Mouse (Mus musculus): ENCODE data around the gene Igf2r. TPM values are rescaled to one million over a fixed set of nuclear protein-coding genes. Genes with fewer than 3 reads are reported as not detected.

Gene Igf2r
- polyA plus RNA-seq, 1 experiment = 27.5 TPM

DNA sequence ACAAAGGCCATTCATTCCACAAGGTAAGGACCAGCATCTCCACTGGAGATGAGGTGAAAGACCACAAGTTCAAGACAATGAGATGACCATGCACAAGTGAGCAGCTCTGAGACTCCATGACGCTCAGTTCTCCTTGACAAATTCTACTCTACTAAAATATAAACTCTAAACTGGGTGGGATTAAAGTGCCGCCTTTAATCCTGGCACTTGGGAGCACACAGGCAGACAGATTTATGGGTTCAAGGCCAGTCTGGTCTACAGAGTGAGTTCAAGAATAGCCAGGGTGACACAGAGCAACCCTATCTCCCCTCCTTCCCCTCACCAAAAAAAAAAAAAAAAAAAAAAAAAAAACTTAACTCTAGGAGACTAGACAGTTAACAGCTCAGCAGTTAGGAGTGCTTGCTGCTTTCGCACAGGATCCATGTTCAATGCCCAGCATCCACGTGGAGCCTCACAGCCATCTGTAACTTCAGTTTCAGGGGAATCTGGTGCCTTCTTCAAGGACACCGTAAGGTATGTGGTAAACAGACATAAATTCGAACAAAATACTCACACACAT is 2.1 kb downstream of the Igf2r start:
- H3K4me3 ChIP-seq (replicated peaks; ENCODE audit: extremely low read depth, low read depth, low read length) = no peak overlapping the region
- no peak for TF ChIP-seq POLR2A (IDR thresholded peaks at IDR 0.05; ENCODE audit: borderline replicate concordance, extremely low read depth, low read depth, low read length)
- TF ChIP-seq CTCF (IDR thresholded peaks at IDR 0.05; ENCODE audit: insufficient read depth, low read length) = no peak
- 74% methylated on average over 6 of the region's 6 CpGs for WGBS

GRCm38 (mm10) chr17:12763412-12763811 is 6.1 kb downstream of the Igf2r start:
- 85% methylated on average over 2 of the region's 2 CpGs for WGBS
- Histone ChIP-seq H3K4me1 (ENCODE audit: control insufficient read depth, insufficient read depth, low read length) (peaks cover 19% of the 10 kb centered on the region; the same call in 1 of the 2 replicates), H3K4me3 (replicated peaks; ENCODE audit: extremely low read depth, low read depth, low read length) (no peak overlapping the region)
- no peak for DNase-seq
- TF ChIP-seq POLR2A (IDR thresholded peaks at IDR 0.05; ENCODE audit: borderline replicate concordance, extremely low read depth, low read depth, low read length) (no peak), CTCF (IDR thresholded peaks at IDR 0.05; ENCODE audit: insufficient read depth, low read length) (no peak)

More for the DNA sequence above, 2.1 kb downstream of the Igf2r start:
- H3K4me1 ChIP-seq (ENCODE audit: control insufficient read depth, insufficient read depth, low read length) = peaks cover 5% of the 10 kb centered on the region; the same call in 1 of the 2 replicates
- DNase-seq = no peak

DNA sequence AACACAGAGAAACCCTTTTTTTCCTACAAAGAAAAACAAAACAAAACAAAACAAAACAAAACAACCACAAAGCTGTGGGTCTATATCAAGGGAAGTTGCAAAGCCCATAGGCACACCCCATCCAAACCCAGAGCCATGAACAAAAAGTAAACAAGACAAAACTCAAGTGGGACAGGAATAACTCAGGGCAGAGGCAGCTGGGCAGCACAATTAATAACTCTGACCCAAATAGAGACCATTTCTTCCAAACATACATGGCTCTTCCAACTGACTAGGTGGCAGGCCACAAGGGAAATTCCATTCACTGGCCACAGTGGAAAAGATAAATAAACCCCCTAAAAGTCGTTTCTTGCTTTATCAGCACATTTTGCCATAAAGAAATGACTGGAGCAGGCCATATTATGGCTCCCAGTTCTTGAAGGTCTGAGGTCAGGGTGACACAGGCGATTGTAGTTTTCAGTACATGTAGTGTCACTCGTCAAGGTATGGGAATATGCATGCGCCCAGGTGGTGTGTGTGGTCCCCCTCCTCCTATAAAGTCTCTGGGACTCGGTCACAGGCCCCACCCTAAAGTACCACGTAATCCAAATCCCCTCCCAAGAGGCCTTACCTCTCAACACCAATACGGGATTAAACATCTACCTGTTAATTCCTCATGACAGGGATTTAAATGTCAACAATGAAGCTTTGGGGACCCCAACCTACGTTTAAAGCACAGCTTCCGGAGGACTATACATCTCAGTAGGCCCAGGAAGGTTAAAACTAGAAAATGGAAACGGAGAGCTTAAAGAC is 8.9 kb downstream of the Igf2r start:
- no peak for DNase-seq
- no peak overlapping the region for H3K4me3 ChIP-seq (replicated peaks; ENCODE audit: extremely low read depth, low read depth, low read length)
- no peak for TF ChIP-seq POLR2A (IDR thresholded peaks at IDR 0.05; ENCODE audit: borderline replicate concordance, extremely low read depth, low read depth, low read length)
- no peak for TF ChIP-seq CTCF (IDR thresholded peaks at IDR 0.05; ENCODE audit: insufficient read depth, low read length)
- peaks cover 27% of the 10 kb centered on the region for H3K4me1 ChIP-seq (ENCODE audit: control insufficient read depth, insufficient read depth, low read length)
- WGBS = 70% methylated on average over 10 of the region's 10 CpGs

GRCm38 (mm10) chr17:12759646-12760074 is 9.8 kb downstream of the Igf2r start:
- TF ChIP-seq POLR2A (IDR thresholded peaks at IDR 0.05; ENCODE audit: borderline replicate concordance, extremely low read depth, low read depth, low read length) (no peak), CTCF (IDR thresholded peaks at IDR 0.05; ENCODE audit: insufficient read depth, low read length) (no peak)
- DNase-seq = no peak
- whole genome bisulfite sequencing = 45% methylated on average over 8 of the region's 8 CpGs
- H3K4me1 ChIP-seq (ENCODE audit: control insufficient read depth, insufficient read depth, low read length) = peaks cover 31% of the 10 kb centered on the region
- H3K4me3 ChIP-seq (replicated peaks; ENCODE audit: extremely low read depth, low read depth, low read length) = no peak overlapping the region

DNA sequence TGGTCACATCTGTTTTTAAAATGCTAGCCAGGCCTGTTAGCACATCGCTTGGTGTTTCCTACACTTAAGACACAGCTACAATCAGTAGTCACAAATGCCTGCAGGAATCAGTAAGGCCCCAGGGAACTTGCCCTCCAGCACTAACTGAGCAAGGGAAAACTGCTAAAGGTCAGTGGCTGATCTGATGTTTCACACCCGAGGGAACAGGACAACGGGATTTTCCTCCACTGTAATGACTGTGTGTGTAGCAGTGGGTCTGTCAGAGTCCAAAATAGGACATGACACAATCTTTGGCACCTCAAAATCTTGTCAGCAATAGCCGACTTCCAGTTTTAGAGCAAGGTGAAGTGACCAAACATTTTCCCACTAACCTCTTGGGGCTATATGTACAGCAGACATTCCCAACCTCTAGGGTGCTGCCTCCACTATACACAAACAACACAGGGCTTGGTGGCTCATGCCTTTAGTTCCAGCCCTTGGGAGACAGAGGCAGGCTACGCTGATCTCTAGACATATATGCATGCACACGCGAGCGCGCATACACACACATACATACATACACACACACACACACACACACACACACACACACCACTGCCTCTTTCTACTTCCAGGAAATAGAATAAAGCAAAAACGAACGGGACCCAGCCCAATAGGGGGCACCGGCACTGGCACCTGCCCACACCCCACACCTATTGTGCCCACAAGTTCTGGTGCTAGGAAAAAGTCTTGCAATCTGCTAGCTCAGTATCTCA is 10.6 kb downstream of the Igf2r start:
- H3K4me1 ChIP-seq (ENCODE audit: control insufficient read depth, insufficient read depth, low read length) = peaks cover 35% of the 10 kb centered on the region
- 67% methylated on average over 12 of the region's 12 CpGs for WGBS
- no peak for DNase-seq

DNA sequence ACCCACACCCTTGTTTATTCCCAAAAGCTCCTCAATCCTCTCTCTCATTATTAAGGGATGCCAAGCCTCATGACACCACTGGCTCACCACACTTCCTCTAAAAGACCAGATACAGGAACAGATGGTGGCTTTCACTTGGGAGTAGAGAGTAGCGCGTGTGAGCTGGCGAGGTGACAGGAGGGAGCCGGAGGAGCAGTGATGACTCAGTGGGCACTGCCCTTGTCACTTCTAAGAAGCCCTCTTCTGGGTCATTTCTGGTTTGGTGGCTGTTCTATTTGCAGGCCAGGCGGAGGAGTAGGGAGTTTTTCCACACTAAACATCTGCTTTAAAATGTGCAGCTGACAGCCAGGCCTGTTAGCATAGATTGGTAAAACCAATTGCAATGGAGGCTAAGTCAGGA is 11.5 kb downstream of the Igf2r start:
- WGBS = 27% methylated on average over 5 of the region's 5 CpGs
- no peak for DNase-seq
- TF ChIP-seq CTCF (IDR thresholded peaks at IDR 0.05; ENCODE audit: insufficient read depth, low read length) (no peak), POLR2A (IDR thresholded peaks at IDR 0.05; ENCODE audit: borderline replicate concordance, extremely low read depth, low read depth, low read length) (no peak)
- Histone ChIP-seq H3K4me1 (ENCODE audit: control insufficient read depth, insufficient read depth, low read length) (peaks cover 35% of the 10 kb centered on the region), H3K4me3 (replicated peaks; ENCODE audit: extremely low read depth, low read depth, low read length) (no peak overlapping the region)

More for the DNA sequence above, 10.6 kb downstream of the Igf2r start:
- H3K4me3 ChIP-seq (replicated peaks; ENCODE audit: extremely low read depth, low read depth, low read length) = no peak overlapping the region
- TF ChIP-seq CTCF (IDR thresholded peaks at IDR 0.05; ENCODE audit: insufficient read depth, low read length) = no peak
- TF ChIP-seq POLR2A (IDR thresholded peaks at IDR 0.05; ENCODE audit: borderline replicate concordance, extremely low read depth, low read depth, low read length) = no peak

DNA sequence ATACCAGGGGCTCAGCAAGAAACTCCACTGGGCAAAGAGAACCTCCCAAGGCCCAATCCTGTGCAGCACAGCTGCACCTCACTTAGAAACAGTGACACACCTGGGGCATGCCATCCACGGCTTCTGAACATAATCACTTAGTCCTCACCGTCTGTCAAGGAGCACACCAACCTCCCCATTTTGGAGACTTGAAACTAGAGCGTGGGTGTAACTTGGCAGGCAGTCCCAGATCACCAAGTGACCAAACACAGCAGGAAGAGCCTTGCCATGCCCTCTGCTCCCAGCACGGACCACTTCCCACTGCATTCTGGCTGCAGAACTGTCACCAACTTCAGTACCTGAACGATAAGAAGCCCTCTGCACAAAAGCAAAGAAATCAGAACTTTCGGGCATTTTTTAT is 12.3 kb downstream of the Igf2r start:
- Histone ChIP-seq H3K4me3 (replicated peaks; ENCODE audit: extremely low read depth, low read depth, low read length) (no peak overlapping the region), H3K4me1 (ENCODE audit: control insufficient read depth, insufficient read depth, low read length) (peaks cover 40% of the 10 kb centered on the region)
- TF ChIP-seq CTCF (IDR thresholded peaks at IDR 0.05; ENCODE audit: insufficient read depth, low read length) (no peak), POLR2A (IDR thresholded peaks at IDR 0.05; ENCODE audit: borderline replicate concordance, extremely low read depth, low read depth, low read length) (no peak)
- no peak for DNase-seq
- 40% methylated on average over 6 of the region's 6 CpGs for WGBS

DNA sequence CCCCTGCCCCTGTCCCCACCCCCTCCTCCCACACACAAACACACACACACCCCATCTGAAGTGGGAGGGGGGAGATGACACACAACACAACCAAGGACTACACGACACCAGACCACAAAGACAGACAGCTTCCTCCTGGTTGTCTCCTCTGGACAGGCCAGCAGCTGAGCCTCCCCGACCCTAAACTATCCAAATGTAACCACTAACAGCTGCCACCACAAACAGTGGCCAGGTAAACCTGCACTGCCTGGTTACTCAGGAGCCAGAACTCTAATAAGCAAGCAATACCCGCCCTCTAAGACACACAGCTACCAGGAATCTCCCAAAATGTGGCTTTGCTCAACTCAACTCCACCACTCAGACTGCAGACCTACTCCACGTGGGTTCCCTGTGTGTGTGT is 13.5 kb downstream of the Igf2r start:
- TF ChIP-seq POLR2A (IDR thresholded peaks at IDR 0.05; ENCODE audit: borderline replicate concordance, extremely low read depth, low read depth, low read length) (no peak), CTCF (IDR thresholded peaks at IDR 0.05; ENCODE audit: insufficient read depth, low read length) (no peak)
- WGBS = 47% methylated on average over 4 of the region's 4 CpGs

DNA sequence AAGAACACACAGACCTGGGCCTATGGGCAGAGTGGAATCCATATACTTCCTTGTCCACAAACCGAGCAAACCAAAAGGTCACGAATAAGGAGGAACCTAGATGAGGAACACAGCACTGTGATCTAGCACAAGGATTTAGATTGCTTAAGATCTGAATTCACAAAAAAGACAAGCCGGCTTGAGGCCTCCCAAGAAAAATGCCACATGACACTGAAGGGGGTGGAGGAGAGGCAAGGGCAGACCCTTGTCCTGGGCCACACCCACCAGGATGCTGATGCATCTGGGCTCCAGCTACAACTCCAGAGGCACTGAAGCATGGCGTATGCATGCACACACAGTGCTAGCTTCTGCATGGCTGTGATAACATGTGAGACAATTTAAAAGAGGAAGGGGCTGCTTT is 14.3 kb downstream of the Igf2r start:
- Histone ChIP-seq H3K4me3 (replicated peaks; ENCODE audit: extremely low read depth, low read depth, low read length) (no peak overlapping the region), H3K4me1 (ENCODE audit: control insufficient read depth, insufficient read depth, low read length) (peaks cover 42% of the 10 kb centered on the region)
- no peak for TF ChIP-seq POLR2A (IDR thresholded peaks at IDR 0.05; ENCODE audit: borderline replicate concordance, extremely low read depth, low read depth, low read length)
- TF ChIP-seq CTCF (IDR thresholded peaks at IDR 0.05; ENCODE audit: insufficient read depth, low read length) = no peak
- no peak for DNase-seq
- 45% methylated on average over 4 of the region's 4 CpGs for WGBS

More for the DNA sequence above, 13.5 kb downstream of the Igf2r start:
- Histone ChIP-seq H3K4me3 (replicated peaks; ENCODE audit: extremely low read depth, low read depth, low read length) (no peak overlapping the region), H3K4me1 (ENCODE audit: control insufficient read depth, insufficient read depth, low read length) (peaks cover 44% of the 10 kb centered on the region)
- no peak for DNase-seq
